Mouse (Mus musculus) thymus, adult 2 months (tissue): ENCODE data around the gene 1700016H13Rik.

ENCODE experiments used
- CTCF ChIP-seq: fragments of 200-500 bp; IDR thresholded peaks from 2 replicates; pipeline ENCODE4 v1.5.1; 2012; ENCODE audit warnings: mild to moderate bottlenecking, control low read depth, low read length, moderate library complexity, borderline replicate concordance; ENCODE audit not compliant: control insufficient read depth, poor library complexity, insufficient read depth; ENCODE audit errors: extremely low read depth
- POLR2A ChIP-seq: fragments of 200-500 bp; IDR thresholded peaks from 2 replicates; pipeline ENCODE4 v1.6.1; 2012; ENCODE audit warnings: mild to moderate bottlenecking, low read length, control low read depth, moderate library complexity; ENCODE audit not compliant: control insufficient read depth, poor library complexity, insufficient read depth; ENCODE audit errors: extremely low read depth

GRCm38 (mm10) chr5:103647320-103647719 lies 8.5 kb downstream of the 1700016H13Rik start:
- TF ChIP-seq POLR2A, result no peak
- TF ChIP-seq CTCF, result no peak
